Mouse (Mus musculus): ENCODE measurements at regions not wholly inside any gene's neighbourhood (a gene's known extent, or its start where the extent isn't known, plus 50 kb on each side); places are given as distances from the start of the nearest gene placed in this dataset.

DNA sequence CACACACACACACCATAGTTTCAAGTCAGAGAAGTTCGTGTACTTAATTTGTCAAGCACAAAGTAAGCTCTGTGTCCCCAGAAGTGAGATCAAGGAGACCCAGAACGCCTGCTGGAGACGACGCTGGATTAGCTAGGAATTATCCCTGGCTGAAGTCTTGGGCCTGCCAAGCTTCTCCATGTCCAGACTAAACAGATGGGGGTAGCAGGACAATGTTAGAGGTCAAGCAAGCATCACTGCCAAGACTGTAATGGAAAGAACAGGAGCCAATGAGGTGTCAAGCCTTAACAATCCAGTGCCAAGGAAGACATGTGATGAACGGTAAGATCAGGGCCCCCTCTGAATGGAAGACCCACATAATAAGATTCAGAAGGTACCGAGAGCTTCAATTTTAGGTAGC, 62.2 kb upstream of the Ppm1h start:
- TF ChIP-seq CTCF (IDR thresholded peaks at IDR 0.05; ENCODE audit: low read depth, low read length) (no peak), POLR2A (IDR thresholded peaks at IDR 0.05; ENCODE audit: borderline replicate concordance, low read depth, low read length) (no peak)

Data from bone marrow macrophage, adult 2 months (primary cell).